Mouse (Mus musculus) embryo, embryonic 9.5 days (tissue): Measurements from ENCODE around the gene Mpp3.

Source experiments
- DNase-seq: peaks from one replicate; pipeline ENCODE4 v3.0.0-alpha.2; 2017; ENCODE audit errors: extremely low spot score

The Mpp3 gene

GRCm38 (mm10) chr11:101976949-101977348, 51.3 kb downstream of the Mpp3 start:
- no peak for DNase-seq

- no peak for DNase-seq
These were observed 53.3 kb downstream of the Mpp3 start for GRCm38 (mm10) chr11:101974923-101975322.

GRCm38 (mm10) chr11:101974181-101974580, 54.1 kb downstream of the Mpp3 start:
- no peak for DNase-seq

GRCm38 (mm10) chr11:101973496-101973895, 54.8 kb downstream of the Mpp3 start:
- DNase-seq: no peak

GRCm38 (mm10) chr11:101972651-101973050, 55.6 kb downstream of the Mpp3 start:
- DNase-seq: no peak

- no peak for DNase-seq
These were observed 56.2 kb downstream of the Mpp3 start for GRCm38 (mm10) chr11:101972097-101972496.

GRCm38 (mm10) chr11:101971410-101971809, 56.9 kb downstream of the Mpp3 start:
- DNase-seq: no peak

- no peak for DNase-seq
These were observed 58.4 kb downstream of the Mpp3 start for GRCm38 (mm10) chr11:101969835-101970234.

- peak; percentile 86 for DNase-seq
These were observed 59.5 kb downstream of the Mpp3 start for GRCm38 (mm10) chr11:101968791-101969190.

- no peak for DNase-seq
These were observed 60.0 kb downstream of the Mpp3 start for GRCm38 (mm10) chr11:101968311-101968710.

- DNase-seq: no peak
These were observed 61.2 kb downstream of the Mpp3 start, which contains the start of gene Sost for GRCm38 (mm10) chr11:101966965-101967614. Gene Sost (minus strand): TSS chr11:101967015.

GRCm38 (mm10) chr11:101965553-101965952, 62.7 kb downstream of the Mpp3 start:
- DNase-seq: no peak

- DNase-seq: no peak
These were observed 63.6 kb downstream of the Mpp3 start for GRCm38 (mm10) chr11:101964647-101965046.

GRCm38 (mm10) chr11:101963473-101964291, 64.6 kb downstream of the Mpp3 start:
- DNase-seq: peak; percentile 68

GRCm38 (mm10) chr11:101963043-101963442, 65.2 kb downstream of the Mpp3 start:
- DNase-seq: no peak

GRCm38 (mm10) chr11:101957476-101957875, 70.8 kb downstream of the Mpp3 start:
- DNase-seq: no peak

- no peak for DNase-seq
These were observed 74.8 kb downstream of the Mpp3 start for GRCm38 (mm10) chr11:101953441-101953840.

GRCm38 (mm10) chr11:101952541-101953341, 75.5 kb downstream of the Mpp3 start:
- DNase-seq: no peak

GRCm38 (mm10) chr11:101950021-101950420, 78.2 kb downstream of the Mpp3 start:
- DNase-seq: no peak
